Mouse (Mus musculus) heart, adult 2 months (tissue): ENCODE data around the gene Olfr143.

ENCODE experiments used
- CTCF ChIP-seq: fragments of 200-600 bp; IDR thresholded peaks from 2 replicates; pipeline ENCODE4 v1.8.1; 2022; ENCODE audit warnings: antibody characterized with exemption, mild to moderate bottlenecking, moderate library complexity
- EP300 ChIP-seq: fragments of 200-500 bp; IDR thresholded peaks from 2 replicates; pipeline ENCODE4 v1.6.1; 2011; ENCODE audit warnings: low read depth, low read length, control low read depth; ENCODE audit not compliant: insufficient read depth
- POLR2A ChIP-seq: fragments of 200-500 bp; IDR thresholded peaks from 2 replicates; pipeline ENCODE4 v1.6.1; 2011; ENCODE audit warnings: mild to moderate bottlenecking, low read depth, low read length, control low read depth; ENCODE audit not compliant: insufficient read depth

DNA sequence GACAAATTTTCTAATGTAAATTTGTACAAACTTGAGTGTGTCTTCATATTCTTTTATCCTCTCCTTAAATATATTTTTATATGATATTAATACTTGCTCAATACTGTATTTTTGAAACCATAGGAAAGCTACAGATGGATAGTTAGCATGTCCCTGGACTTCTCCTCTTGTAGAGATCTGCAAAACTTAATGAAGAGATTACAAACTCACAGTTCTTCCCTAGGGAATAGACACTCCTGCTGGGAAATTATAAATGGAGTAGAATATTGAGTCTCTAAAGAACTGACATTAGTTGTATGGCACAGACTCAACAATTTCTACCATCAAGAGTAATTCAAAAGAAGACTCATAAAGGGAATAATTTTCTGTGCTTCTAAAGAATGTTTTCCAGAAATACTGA, 34.8 kb upstream of the Olfr143 start, which contains the start of gene Olfr894:
- TF ChIP-seq POLR2A = no peak
- TF ChIP-seq CTCF = no peak
- TF ChIP-seq EP300 = no peak
